Mouse (Mus musculus) myocyte (in vitro differentiated cells): ENCODE data around the gene Ppp2r2d.

Experiments used
- MAX ChIP-seq: IDR thresholded peaks from one replicate; pipeline ENCODE4 v1.6.1; 2011; ENCODE audit warnings: low read depth, mild to moderate bottlenecking, control low read depth
- MYOG ChIP-seq, 3 experiments: IDR thresholded peaks; one replicate each; pipeline ENCODE4 v1.6.1; 2011; ENCODE audit warnings: control low read depth in 2 of 3, low read depth in 2 of 3, mild to moderate bottlenecking in 2 of 3; ENCODE audit not compliant: insufficient read length in 2 of 3, control insufficient read depth in 1 of 3, insufficient read depth in 1 of 3
- POLR2A ChIP-seq: IDR thresholded peaks from one replicate; pipeline ENCODE4 v1.6.1; 2011; ENCODE audit warnings: low read depth, mild to moderate bottlenecking, control low read depth, moderate library complexity; ENCODE audit not compliant: insufficient read length
- SRF ChIP-seq: IDR thresholded peaks from one replicate; pipeline ENCODE4 v1.6.1; 2011; ENCODE audit warnings: low read depth; ENCODE audit not compliant: control insufficient read depth, insufficient read length
- USF1 ChIP-seq: IDR thresholded peaks from one replicate; pipeline ENCODE4 v1.6.1; 2011; ENCODE audit warnings: low read depth, mild to moderate bottlenecking, control low read depth, moderate library complexity

GRCm38 (mm10) chr7:138867286-138867685, 21.4 kb downstream of the Ppp2r2d start:
- TF ChIP-seq USF1 = no peak
- TF ChIP-seq POLR2A = no peak
- no peak for TF ChIP-seq MAX
- no peak for TF ChIP-seq SRF
- TF ChIP-seq MYOG (IDR thresholded peaks at IDR 0.05; ENCODE audit: control insufficient read depth in 1 of 3, insufficient read depth in 1 of 3, insufficient read length in 2 of 3, low read depth in 2 of 3) = no peak
